Mouse (Mus musculus): ENCODE measurements around the gene Rergl. TPM values are rescaled to one million over a fixed set of nuclear protein-coding genes. Genes with fewer than 3 reads are reported as not detected.

The Rergl gene
- total RNA-seq (2021), result under 1 TPM in 1 of 2 experiments, not detected in 1; 0.41 TPM
- long read RNA-seq, experiment 1, result 0 reads
- long read RNA-seq, experiment 2, result 0 reads

DNA sequence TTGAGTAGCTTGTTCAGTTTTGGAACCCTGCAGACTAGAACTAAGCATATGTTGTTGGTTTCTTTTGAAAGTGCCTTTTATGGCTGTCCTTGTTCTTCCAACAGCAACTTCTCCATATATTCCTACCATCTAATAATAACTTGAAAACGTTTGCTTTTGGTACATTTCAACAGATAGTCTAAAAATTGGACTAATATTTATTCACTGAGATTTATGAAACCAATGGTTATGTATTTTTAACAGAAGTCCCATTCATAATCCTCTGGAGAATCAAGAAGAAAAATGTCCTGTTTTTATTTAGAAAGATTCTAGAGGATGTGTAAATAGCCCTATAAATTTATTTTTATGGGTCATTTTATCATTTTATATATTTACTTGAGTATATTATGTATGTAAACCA, at the start of gene Rergl:
TSS of gene Rergl (minus strand) at position 101 of the 400 bp plus-strand sequence.
- DNase-seq, result no peak
- intact Hi-C loops (cut with DNase I), result no loop called here

- intact Hi-C loops (cut with DNase I), result no loop called here
- DNase-seq, result no peak
Observed at GRCm38 (mm10) chr6:139538469-139538868, 36.7 kb upstream of the Rergl start.

- no peak for DNase-seq
- intact Hi-C loops (cut with DNase I), result no loop called here
Observed at GRCm38 (mm10) chr6:139525406-139525805, 23.6 kb upstream of the Rergl start.

GRCm38 (mm10) chr6:139524288-139524687, 22.5 kb upstream of the Rergl start:
- intact Hi-C loops (cut with DNase I), result no loop called here
- DNase-seq, result no peak

- intact Hi-C loops (cut with DNase I), result no loop called here
- no peak for DNase-seq
Observed at GRCm38 (mm10) chr6:139514938-139515510, 13.2 kb upstream of the Rergl start.

GRCm38 (mm10) chr6:139479730-139480129, 22.0 kb downstream of the Rergl start:
- intact Hi-C loops (cut with DNase I), result no loop called here
- DNase-seq, result no peak

DNA sequence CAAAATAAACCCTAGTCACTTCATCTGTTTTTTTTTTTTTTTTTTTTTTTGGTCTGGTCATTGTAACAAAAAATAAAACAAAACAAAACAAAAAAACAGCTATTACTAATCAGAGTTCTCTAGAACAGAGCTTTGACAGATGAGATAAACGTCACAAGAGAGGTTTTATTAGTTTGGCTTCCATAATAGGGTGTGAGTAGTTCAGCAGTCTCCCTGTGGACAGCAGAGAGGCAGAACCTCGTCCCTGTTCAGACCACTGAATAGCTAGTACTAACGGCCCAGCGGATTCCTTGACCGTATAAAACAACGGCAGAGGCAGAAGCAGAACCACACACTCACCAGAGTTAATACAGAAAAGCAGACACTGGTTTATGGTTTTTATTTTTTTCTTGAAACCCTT, 36.8 kb downstream of the Rergl start:
- DNase-seq, result no peak
- intact Hi-C loops (cut with DNase I), result no loop called here

DNA sequence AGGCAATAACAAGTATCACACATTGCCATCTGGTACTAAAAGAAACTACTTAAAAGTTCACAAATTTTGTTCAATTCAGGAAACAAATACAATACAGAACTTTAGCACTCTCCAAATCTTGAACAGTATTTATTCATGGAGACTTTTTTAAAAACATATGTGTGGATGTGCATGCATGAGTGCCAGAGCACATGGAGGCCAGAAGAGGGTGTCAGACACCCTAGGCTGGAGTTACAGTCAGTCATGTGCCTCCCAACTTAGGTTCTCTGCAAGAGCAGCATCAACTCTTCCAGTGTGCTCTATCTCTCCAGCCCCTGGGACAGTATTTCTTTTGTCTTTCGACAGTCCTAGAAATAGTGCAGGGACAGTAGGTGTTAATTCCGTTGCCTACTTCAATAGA, 37.5 kb downstream of the Rergl start:
- DNase-seq, result no peak
- intact Hi-C loops (cut with DNase I), result no loop called here

GRCm38 (mm10) chr6:139461094-139461493, 40.7 kb downstream of the Rergl start:
- DNase-seq, result no peak
- intact Hi-C loops (cut with DNase I), result no loop called here

DNA sequence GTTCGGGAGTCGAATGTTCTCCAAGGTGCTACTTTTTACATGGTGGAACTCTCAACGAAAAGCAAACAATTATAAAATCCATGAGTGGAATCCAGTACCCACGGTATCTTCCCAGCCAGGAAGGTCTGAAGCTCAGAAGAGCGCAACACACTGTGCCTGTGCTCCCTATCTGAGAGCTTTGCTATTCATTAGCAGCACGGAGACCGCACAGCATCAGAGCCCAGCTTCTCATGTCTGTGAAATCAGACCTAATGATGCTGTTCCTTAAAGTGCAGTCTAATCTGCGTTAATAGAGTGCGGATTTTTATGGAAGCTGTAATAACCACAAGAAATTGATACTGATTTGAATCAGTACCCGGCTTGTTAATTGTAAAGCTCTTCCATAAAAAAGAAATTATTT, 41.3 kb downstream of the Rergl start:
- DNase-seq, result no peak
- intact Hi-C loops (cut with DNase I), result no loop called here

- no peak for DNase-seq
- intact Hi-C loops (cut with DNase I), result no loop called here
Observed at GRCm38 (mm10) chr6:139443999-139444398, 57.8 kb downstream of the Rergl start.

Other genes starting within 250 kb of the Rergl start
- under 1 TPM in 1 of 2 experiments, not detected in 1; 0.07 TPM for gene Pik3c2g, start 85.2 kb upstream of the Rergl start, total RNA-seq (2021)